Mouse (Mus musculus) common myeloid progenitor, adult 5-6 weeks (primary cell): ENCODE results near the gene Cemip2. TPM values are rescaled to one million over a fixed set of nuclear protein-coding genes. Genes with fewer than 3 reads are reported as not detected.

Experiments
- ATAC-seq: replicated peaks from 2 replicates; pipeline ENCODE4 v1.8.0; 2016; ENCODE audit warnings: low read depth, mild to moderate bottlenecking, moderate TSS enrichment, inconsistent platforms; ENCODE audit not compliant: poor library complexity, severe bottlenecking
- total RNA-seq: library from RNA; stranded (forward); fragments of 200-1000, 187-1606 nt; gene quantifications from 2 replicates; pipeline ENCODE4 v1.2.3, GENCODE M21; 2017

The Cemip2 gene
- total RNA-seq, 1 experiment from 2014 or later, result 9.6 TPM

- ATAC-seq, result peak; percentile 31
Observed at GRCm38 (mm10) chr19:21777171-21777731, 891 bp upstream of the Cemip2 start.

- no peak; the same call in 1 of the 2 replicates for ATAC-seq
Observed at GRCm38 (mm10) chr19:21779106-21779505, 964 bp downstream of the Cemip2 start.

DNA sequence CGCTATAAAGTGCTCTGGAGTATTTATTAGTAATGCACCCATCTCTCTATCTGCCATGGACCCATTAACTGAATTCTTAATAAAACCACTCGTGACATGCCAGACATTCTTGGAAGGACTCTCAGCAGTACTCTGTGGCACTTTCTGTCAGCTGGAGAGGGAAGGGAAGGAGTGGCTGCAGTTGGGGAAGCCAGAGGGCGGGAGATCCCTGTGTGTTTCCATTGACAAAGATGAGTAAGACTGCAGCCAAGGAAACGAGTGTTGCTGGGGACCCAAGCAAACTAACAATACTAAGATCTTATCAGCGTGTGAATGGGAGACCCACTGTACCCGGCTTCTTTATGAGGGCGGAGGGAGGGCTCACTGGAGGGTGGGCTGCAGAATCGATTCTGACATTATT, 2.5 kb downstream of the Cemip2 start:
- no peak for ATAC-seq

GRCm38 (mm10) chr19:21781066-21781786, 3.1 kb downstream of the Cemip2 start:
- ATAC-seq, result no peak

- ATAC-seq, result no peak
Observed at GRCm38 (mm10) chr19:21781787-21782432, 3.8 kb downstream of the Cemip2 start.

DNA sequence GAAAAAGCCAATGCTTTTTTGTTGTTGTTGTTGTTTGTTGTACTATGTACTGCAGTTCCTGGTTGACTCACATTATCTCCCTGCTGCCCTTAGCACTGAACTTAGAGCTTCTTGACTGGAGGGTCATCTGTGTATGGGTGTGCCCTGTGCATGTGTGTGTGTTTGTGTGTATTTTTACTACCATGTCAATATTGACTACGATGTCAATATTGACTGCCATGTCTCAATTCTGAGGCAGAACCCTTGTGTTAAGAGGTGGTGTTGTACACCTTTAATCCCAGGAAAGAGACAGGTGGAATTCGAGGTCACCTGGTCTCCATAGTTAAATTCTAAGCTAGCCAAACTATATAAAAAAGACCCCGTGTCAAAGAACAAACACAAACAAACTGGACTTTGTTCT, 5.6 kb downstream of the Cemip2 start:
- no peak for ATAC-seq

DNA sequence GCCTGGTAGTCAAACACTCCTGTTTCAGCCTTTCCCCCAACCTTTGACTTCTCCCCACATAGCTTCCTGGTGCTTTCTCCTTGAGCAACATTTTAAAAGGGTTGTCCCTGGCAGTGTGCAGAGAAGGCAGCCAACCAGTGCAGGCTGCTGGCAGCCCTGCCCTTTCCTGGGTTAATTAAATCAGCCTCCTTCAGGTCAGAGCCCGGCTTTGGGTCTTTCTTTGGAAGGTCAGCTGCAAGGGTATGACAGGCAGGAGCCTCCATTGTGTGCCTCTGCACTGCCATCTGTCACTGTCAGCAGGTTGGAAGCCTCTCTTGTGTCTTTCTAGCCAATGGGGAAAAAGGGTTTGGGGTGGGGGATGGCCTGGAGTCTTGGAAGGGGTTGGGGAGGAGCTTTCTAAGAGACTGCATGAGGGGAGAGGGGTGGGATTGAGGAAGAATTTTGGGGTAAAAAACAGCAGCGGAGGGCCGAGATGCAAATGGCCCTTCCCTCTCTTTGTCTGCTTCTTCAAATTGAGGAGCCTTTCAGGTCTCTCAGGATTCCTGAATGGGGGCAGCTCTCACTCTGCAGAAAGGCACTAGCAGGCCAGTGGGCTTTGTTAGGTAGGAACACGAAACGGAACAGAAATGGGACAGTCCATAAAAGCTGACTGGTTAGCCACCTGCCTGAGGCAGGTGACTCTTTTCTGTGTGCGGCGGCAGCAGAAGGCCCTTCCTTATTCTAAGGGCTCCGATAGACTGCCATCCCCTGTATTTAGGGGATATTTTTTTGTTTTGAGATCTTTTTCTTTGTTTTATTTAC, 6.4 kb downstream of the Cemip2 start:
- peak; percentile 23; the same call in 1 of the 2 replicates for ATAC-seq

DNA sequence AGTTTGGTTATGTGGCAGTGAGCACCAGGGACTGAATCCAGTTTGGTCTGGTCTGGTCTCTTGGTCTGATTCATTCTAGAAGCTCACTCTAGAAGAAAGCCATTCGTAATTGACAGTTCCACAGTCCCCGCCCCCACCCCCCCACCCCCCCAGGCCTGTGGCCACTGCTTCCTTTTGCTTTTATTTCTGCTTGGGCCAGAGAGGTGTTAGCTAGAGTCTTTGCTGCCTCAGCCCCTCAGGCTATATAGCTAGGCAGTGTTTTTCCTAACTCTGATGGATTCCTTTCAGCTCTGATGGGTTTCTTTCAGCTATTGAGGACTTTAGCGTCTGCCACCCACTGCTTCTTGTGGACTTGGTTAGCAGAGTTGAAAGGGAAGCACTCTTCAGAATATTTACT, 7.0 kb downstream of the Cemip2 start:
- ATAC-seq, result peak; percentile 65

- ATAC-seq, result no peak
Observed at GRCm38 (mm10) chr19:21787004-21787480, 8.9 kb downstream of the Cemip2 start.

- no peak for ATAC-seq
Observed at GRCm38 (mm10) chr19:21788999-21789398, 10.9 kb downstream of the Cemip2 start.

GRCm38 (mm10) chr19:21789676-21790075, 11.5 kb downstream of the Cemip2 start:
- ATAC-seq, result no peak

DNA sequence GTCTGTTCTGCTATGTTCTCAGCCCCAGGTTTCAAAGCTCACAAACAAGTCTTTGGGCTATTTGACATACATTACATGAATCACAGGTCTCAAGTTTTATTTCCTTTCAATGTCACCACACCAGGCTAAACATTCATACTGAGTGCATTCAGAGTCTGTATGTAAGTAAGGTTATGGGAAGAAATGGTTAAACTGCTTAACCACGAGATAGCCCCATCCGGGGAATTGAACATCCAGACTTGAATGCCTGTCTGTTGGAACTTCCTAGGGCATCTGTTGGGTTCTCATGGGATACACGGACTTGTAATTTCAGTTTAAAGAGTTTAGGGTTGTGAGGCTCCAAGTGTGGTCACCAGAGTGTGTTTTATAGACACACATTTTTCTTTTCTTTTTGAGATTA, 13.2 kb downstream of the Cemip2 start:
- ATAC-seq, result no peak

DNA sequence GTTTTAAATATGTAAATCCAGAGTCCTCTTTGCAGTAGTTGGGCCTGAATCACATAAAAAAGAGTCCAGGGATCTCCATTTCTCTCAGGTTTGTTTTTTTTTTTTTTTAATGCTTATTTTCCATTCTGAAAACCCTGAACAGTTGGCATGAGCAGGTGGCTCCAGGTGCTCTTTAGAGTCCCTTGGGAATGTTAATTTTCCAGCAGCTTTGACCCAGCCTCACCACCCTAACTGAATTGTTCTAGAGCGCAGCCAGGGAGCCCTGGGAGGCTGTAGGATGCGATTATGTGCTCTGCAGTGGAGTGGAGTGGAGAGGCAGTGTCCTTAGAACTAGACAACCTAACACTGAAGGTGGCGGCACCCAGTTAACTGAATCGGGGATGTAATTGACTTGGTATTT, 13.7 kb downstream of the Cemip2 start:
- no peak for ATAC-seq

- ATAC-seq, result no peak
Observed at GRCm38 (mm10) chr19:21792587-21793175, 14.5 kb downstream of the Cemip2 start.

- no peak for ATAC-seq
Observed at GRCm38 (mm10) chr19:21794569-21794968, 16.4 kb downstream of the Cemip2 start.

DNA sequence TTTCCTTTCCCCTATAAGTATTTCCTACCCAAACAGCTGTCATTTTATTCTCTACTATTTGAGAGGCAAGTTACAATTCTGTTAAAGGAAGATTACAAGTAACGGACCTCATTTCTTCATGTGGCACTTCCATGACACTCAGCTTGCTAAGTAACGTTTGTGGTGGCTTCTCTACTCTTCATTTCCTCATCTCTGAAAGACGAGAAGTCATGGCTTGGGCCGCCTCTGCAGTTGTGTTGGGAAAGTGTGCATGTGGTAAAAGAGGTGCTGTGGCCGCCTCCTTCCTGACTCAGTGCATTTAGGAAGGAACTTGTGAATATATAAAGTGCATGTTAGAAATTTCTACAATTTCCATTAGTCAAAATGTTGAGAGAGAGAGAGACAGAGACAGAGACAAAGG, 18.2 kb downstream of the Cemip2 start:
- ATAC-seq, result peak; percentile 57

GRCm38 (mm10) chr19:21798700-21799099, 20.6 kb downstream of the Cemip2 start:
- ATAC-seq, result no peak

- peak; percentile 74 for ATAC-seq
Observed at GRCm38 (mm10) chr19:21799410-21800373, 21.6 kb downstream of the Cemip2 start.

- no peak for ATAC-seq
Observed at GRCm38 (mm10) chr19:21804488-21804887, 26.3 kb downstream of the Cemip2 start.
